Mouse (Mus musculus): ENCODE results near the gene Bag5.

GRCm38 (mm10) chr12:111753347-111753746 lies 40.3 kb upstream of the Bag5 start:
- TF ChIP-seq CTCF (IDR thresholded peaks at IDR 0.05) (no peak), EP300 (IDR thresholded peaks at IDR 0.05; ENCODE audit: insufficient read depth, low read depth, low read length) (no peak)
